Comparison of ENCODE assay signal across 19 mouse cellular contexts in the genomic region with DNA sequence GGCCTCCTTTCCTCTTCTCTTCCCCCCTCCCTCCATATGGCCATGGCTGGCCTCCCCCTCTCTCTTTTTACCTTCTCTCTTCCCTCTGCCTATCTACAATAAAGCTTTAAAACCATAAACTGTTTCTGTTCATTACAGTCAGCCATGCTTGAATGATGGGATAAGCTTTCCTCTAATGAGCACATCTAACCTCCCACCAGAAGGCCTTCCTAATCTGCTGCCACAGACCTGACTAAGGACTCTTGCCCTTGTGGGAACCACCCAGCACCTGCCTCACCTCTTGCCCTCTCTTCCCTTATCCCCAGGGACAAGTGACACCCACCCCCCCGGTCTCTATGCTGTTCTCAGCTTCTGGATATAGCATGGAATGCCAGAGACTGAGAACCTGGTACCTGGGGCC.
"Had no signal": no experiment of that assay in that cellular context is flagged by ENCODE, and none has a peak within 500 bp of the region (broad histone marks: within the 10 kb centered on the region; RNA-seq: fewer than 3 reads in every experiment).

No protein-coding gene starts in this region.

- DNase-seq: kidney, adult 2 months; layer of hippocampus, adult 9-11 months; liver; lung, adult 18-20 months; lung, postnatal 10 days; lung, postnatal 36 days; right cerebral cortex, postnatal 25 days; spleen, adult 18-20 months; thymus, adult 18-20 months; thymus, postnatal 36 days had no signal

- H3K9me3 ChIP-seq: limb, embryonic 10.5 days; limb, embryonic 13.5 days; liver, embryonic 12.5 days; liver, embryonic 15.5 days; lung, embryonic 15.5 days; midbrain, embryonic 10.5 days had no signal

- H3K27me3 ChIP-seq: limb, embryonic 13.5 days; liver, embryonic 12.5 days; liver, embryonic 15.5 days; lung, embryonic 15.5 days; megakaryocyte, embryonic 14.5 days had no signal

- H3K36me3 ChIP-seq: limb, embryonic 10.5 days; limb, embryonic 13.5 days; liver, embryonic 12.5 days; liver, embryonic 15.5 days; lung, embryonic 15.5 days; midbrain, embryonic 10.5 days had no signal

- H3K4me3 ChIP-seq: layer of hippocampus, adult 2 months; limb, embryonic 10.5 days; limb, embryonic 13.5 days; liver, embryonic 12.5 days; liver, embryonic 15.5 days; lung, embryonic 15.5 days; megakaryocyte, embryonic 14.5 days; midbrain, embryonic 10.5 days had no signal

- H3K9ac ChIP-seq: limb, embryonic 13.5 days; liver, embryonic 12.5 days; liver, embryonic 15.5 days; lung, embryonic 15.5 days had no signal

- H3K4me2 ChIP-seq: limb, embryonic 13.5 days; liver, embryonic 12.5 days; liver, embryonic 15.5 days; lung, embryonic 15.5 days had no signal

- H3K27ac ChIP-seq: kidney, postnatal 0 days; layer of hippocampus, adult 2 months; limb, embryonic 10.5 days; limb, embryonic 13.5 days; liver, embryonic 12.5 days; liver, embryonic 15.5 days; lung, embryonic 15.5 days; midbrain, embryonic 10.5 days had no signal

- H3K4me1 ChIP-seq: limb, embryonic 10.5 days; limb, embryonic 13.5 days; liver, embryonic 12.5 days; liver, embryonic 15.5 days; lung, embryonic 15.5 days; megakaryocyte, embryonic 14.5 days; midbrain, embryonic 10.5 days had no signal

- ATAC-seq: liver, embryonic 12.5 days had no signal
